Mouse (Mus musculus): ENCODE data around the gene Wdtc1. TPM values are rescaled to one million over a fixed set of nuclear protein-coding genes. Genes with fewer than 3 reads are reported as not detected.

Gene Wdtc1
- polyA plus RNA-seq, 1 experiment from 2014 or later, result 11.9 TPM

DNA sequence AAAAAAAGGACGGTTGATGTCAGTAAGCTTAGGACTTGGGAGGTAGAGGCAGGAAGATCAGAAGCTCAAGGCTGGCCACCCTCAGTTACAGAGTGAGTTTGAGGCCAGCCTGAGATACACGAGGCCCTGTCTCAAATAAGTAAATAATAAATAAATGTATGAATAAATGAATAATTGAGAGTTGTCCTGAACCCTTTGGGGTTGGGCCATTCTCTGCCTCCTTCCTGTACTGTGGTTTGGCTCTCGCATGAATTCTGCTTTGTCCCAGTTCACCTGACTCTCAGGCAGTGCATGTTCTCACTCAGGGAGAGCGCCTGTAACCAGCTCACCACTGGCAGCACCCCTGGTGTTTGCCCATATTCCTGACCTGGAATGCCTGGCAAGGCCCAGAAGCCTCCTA, 20.7 kb upstream of the Wdtc1 start:
- ATAC-seq (ENCODE audit: extremely low read depth, insufficient number of reproducible peaks, low FRiP score, low TSS enrichment), result no peak
- Histone ChIP-seq H3K4me2 (no peak overlapping the region), H3K9ac (no peak overlapping the region; the same call in 1 of the 2 replicates), H3K36me3 (peaks cover 3% of the 10 kb centered on the region; the same call in 1 of the 2 replicates), H3K9me3 (no peaks in the 10 kb centered on the region), H3K4me3 (no peak overlapping the region), H3K27ac (replicated peaks) (no peak overlapping the region), H3K27me3 (replicated peaks) (no peaks in the 10 kb centered on the region), H3K4me1 (peaks cover 85% of the 10 kb centered on the region)
- 76% methylated on average over 4 of the region's 4 CpGs for WGBS

DNA sequence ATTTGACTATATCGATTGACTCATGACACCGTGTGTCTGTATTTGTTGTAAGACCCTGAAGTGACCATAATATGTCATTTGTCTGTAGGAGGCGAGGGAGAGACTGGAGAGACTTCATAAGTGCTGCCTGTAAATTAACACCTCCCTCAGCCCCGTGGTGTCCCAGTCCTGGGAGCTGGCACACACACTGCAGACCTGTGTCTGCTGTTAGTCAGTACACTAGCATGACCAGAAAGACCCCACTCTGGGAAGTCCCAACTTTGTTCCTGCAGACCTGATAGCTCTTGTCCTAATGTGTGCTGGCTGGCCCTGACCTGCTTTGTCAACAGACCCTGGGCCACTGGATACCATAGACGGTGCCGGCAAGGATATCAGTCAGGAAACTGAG, 19.0 kb upstream of the Wdtc1 start:
- H3K27me3 ChIP-seq (replicated peaks), result no peaks in the 10 kb centered on the region

GRCm38 (mm10) chr4:133371621-133372277, 18.5 kb upstream of the Wdtc1 start:
- Histone ChIP-seq H3K27ac (replicated peaks) (peak overlapping the region; percentile 71), H3K4me2 (peak overlapping the region; percentile 89), H3K9ac (peak overlapping the region; percentile 96), H3K36me3 (peaks cover 3% of the 10 kb centered on the region; the same call in 1 of the 2 replicates), H3K9me3 (no peaks in the 10 kb centered on the region), H3K27me3 (replicated peaks) (no peaks in the 10 kb centered on the region), H3K4me1 (peaks cover 63% of the 10 kb centered on the region), H3K4me3 (peak overlapping the region; percentile 88)
- 49% methylated on average over 7 of the region's 7 CpGs for WGBS
- no peak for ATAC-seq (ENCODE audit: extremely low read depth, insufficient number of reproducible peaks, low FRiP score, low TSS enrichment)

More for the DNA sequence above, 19.0 kb upstream of the Wdtc1 start:
- H3K4me3 ChIP-seq, result peak overlapping the region; percentile 88
- 39% methylated on average over 6 of the region's 6 CpGs for WGBS
- ATAC-seq (ENCODE audit: extremely low read depth, insufficient number of reproducible peaks, low FRiP score, low TSS enrichment), result no peak
- H3K27ac ChIP-seq (replicated peaks), result peak overlapping the region; percentile 71
- peaks cover 3% of the 10 kb centered on the region; the same call in 1 of the 2 replicates for H3K36me3 ChIP-seq
- peaks cover 68% of the 10 kb centered on the region for H3K4me1 ChIP-seq
- H3K4me2 ChIP-seq, result peak overlapping the region; percentile 89
- H3K9me3 ChIP-seq, result no peaks in the 10 kb centered on the region
- peak overlapping the region; percentile 96 for H3K9ac ChIP-seq

GRCm38 (mm10) chr4:133370298-133371274, 17.3 kb upstream of the Wdtc1 start:
- Histone ChIP-seq H3K4me2 (peak overlapping the region; percentile 89), H3K27me3 (replicated peaks) (no peaks in the 10 kb centered on the region), H3K4me3 (peak overlapping the region; percentile 88), H3K9me3 (no peaks in the 10 kb centered on the region), H3K4me1 (peaks cover 51% of the 10 kb centered on the region), H3K27ac (replicated peaks) (peak overlapping the region; percentile 88), H3K36me3 (peaks cover 3% of the 10 kb centered on the region; the same call in 1 of the 2 replicates), H3K9ac (peak overlapping the region; percentile 96)
- WGBS, result 64% methylated on average over 22 of the region's 22 CpGs
- ATAC-seq (ENCODE audit: extremely low read depth, insufficient number of reproducible peaks, low FRiP score, low TSS enrichment), result no peak

DNA sequence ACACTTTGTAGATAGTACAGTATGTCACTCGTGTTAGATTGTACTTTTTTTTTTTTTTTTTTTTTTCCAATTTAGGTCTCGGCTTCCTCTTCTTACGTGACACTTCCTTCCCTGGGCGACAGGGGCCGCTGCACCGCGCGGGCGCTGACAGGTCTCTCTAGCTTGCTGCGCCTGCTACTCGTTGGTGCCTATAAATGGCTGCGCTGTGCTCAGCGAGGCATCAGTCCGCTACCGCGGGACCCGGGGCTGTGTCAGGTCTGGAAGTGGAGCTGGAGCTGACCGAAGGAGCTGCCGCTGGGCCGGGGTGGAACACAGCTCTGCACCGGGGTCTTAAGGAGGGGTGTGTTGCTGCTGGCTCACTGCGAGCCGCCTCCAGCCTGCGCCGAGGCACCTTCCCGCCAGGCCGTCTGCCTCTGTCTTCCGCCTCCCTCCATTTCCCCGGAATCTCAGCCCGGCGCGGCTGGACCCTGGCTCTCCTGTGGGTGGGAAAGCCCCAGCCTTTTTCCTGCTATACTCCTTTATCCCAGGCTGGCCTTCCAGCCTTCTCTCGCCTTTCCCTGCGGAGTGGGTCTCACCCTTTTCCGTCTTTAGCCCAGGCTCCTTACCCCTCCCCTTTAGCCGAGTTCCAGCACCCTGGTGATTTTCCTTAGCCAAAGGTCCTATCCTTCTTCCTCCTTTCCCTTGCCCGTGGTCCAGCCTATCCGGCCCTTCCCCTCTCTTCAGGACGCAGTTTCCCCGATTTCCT, 16.4 kb upstream of the Wdtc1 start, which contains the start of gene Slc9a1:
Slc9a1 (plus strand) TSS at position 154 of the 745 bp plus-strand sequence.
- under 1% methylated on average over 40 of the region's 40 CpGs for WGBS

GRCm38 (mm10) chr4:133354641-133355040, 1.4 kb upstream of the Wdtc1 start:
- Histone ChIP-seq H3K9me3 (no peaks in the 10 kb centered on the region), H3K4me1 (no peaks in the 10 kb centered on the region)
- ATAC-seq (ENCODE audit: extremely low read depth, insufficient number of reproducible peaks, low FRiP score, low TSS enrichment), result no peak

More for the DNA sequence above, 16.4 kb upstream of the Wdtc1 start, which contains the start of gene Slc9a1:
- ATAC-seq (ENCODE audit: extremely low read depth, insufficient number of reproducible peaks, low FRiP score, low TSS enrichment), result peak; percentile 85
- peak within 1 kb of the TSS; percentile 96 for H3K9ac ChIP-seq
- no peaks in the 10 kb centered on the region for H3K9me3 ChIP-seq
- peak within 1 kb of the TSS; percentile 89 for H3K4me2 ChIP-seq
- H3K4me3 ChIP-seq, result peak within 1 kb of the TSS; percentile 88
- H3K27ac ChIP-seq (replicated peaks), result peak within 1 kb of the TSS; percentile 88
- no peaks in the 10 kb centered on the region for H3K36me3 ChIP-seq
- H3K4me1 ChIP-seq, result peaks cover 45% of the 10 kb centered on the region
- H3K27me3 ChIP-seq (replicated peaks), result no peaks in the 10 kb centered on the region

GRCm38 (mm10) chr4:133352797-133353196, 484 bp downstream of the Wdtc1 start:
- Histone ChIP-seq H3K4me1 (no peaks in the 10 kb centered on the region), H3K4me3 (no peak overlapping the region), H3K9ac (no peak overlapping the region), H3K4me2 (no peak overlapping the region), H3K36me3 (no peaks in the 10 kb centered on the region), H3K27ac (replicated peaks) (no peak overlapping the region), H3K9me3 (no peaks in the 10 kb centered on the region), H3K27me3 (replicated peaks) (no peaks in the 10 kb centered on the region)
- 61% methylated on average over 10 of the region's 10 CpGs for WGBS
- no peak for ATAC-seq (ENCODE audit: extremely low read depth, insufficient number of reproducible peaks, low FRiP score, low TSS enrichment)

More at GRCm38 (mm10) chr4:133354641-133355040, 1.4 kb upstream of the Wdtc1 start:
- Histone ChIP-seq H3K36me3 (no peaks in the 10 kb centered on the region), H3K4me2 (no peak overlapping the region), H3K4me3 (no peak overlapping the region), H3K27me3 (replicated peaks) (no peaks in the 10 kb centered on the region), H3K9ac (no peak overlapping the region), H3K27ac (replicated peaks) (no peak overlapping the region)
- WGBS, result 87% methylated on average over 6 of the region's 6 CpGs

DNA sequence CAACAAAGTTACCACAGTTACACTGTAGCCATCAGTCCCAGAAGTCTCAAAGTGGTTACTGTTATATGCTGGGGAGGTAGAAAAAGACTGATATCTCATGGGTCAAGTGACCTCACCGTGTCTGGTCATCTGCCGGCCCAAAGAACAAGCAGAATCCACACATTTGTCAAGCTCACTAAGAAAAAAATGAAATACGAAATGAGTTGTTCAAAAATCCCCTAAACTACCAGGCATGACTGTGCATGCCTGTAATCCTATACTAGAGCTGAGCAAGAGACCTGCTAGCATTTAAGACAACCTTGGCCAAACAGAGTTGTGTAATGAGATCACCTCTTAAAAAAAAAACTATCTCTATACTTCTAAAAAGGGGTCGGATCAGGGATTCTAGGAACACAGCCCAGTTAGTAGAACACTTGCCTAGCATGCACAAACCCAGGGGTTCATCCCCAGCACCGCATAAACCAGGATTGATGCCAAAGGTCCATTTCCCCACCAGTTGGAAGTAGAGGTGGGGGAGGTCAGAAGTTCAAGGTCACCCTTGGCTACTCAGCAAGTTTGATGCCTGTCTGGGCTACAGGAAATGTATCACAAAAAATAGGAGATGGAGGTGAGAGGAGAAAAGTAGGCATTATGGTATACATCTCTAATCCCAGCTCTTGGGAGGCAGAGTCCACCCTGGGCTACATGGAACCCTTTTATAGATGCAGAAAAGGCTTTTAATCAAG, 5.1 kb downstream of the Wdtc1 start:
- Histone ChIP-seq H3K36me3 (no peaks in the 10 kb centered on the region), H3K9ac (no peak overlapping the region), H3K4me2 (no peak overlapping the region), H3K9me3 (no peaks in the 10 kb centered on the region), H3K4me3 (no peak overlapping the region), H3K4me1 (no peaks in the 10 kb centered on the region), H3K27ac (replicated peaks) (no peak overlapping the region), H3K27me3 (replicated peaks) (no peaks in the 10 kb centered on the region)
- whole genome bisulfite sequencing, result 74% methylated on average over 5 of the region's 5 CpGs
- no peak for ATAC-seq (ENCODE audit: extremely low read depth, insufficient number of reproducible peaks, low FRiP score, low TSS enrichment)

DNA sequence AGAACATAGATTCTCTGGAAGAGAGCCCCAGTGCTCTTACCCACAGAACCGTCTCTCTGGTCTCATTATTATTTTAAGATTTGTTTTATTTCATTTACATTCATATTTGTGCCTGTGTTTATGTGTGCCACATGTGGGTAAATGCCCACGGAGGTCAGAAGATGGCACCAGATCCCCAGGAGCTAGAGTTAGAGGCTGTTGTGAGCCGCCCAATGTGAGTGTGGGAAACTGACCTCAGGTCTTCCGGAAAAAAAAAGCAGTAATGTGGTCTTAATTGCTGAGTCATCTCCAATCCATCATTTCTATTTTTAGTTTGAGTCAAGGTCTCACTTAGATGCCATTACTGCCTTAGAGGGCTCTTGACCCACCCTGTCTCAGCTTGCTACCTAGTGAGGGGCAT, 5.7 kb downstream of the Wdtc1 start:
- peaks cover 6% of the 10 kb centered on the region; the same call in 1 of the 2 replicates for H3K27me3 ChIP-seq (replicated peaks)
- no peaks in the 10 kb centered on the region for H3K9me3 ChIP-seq
- H3K27ac ChIP-seq (replicated peaks), result no peak overlapping the region
- H3K4me3 ChIP-seq, result no peak overlapping the region
- no peak for ATAC-seq (ENCODE audit: extremely low read depth, insufficient number of reproducible peaks, low FRiP score, low TSS enrichment)
- no peak overlapping the region for H3K9ac ChIP-seq
- WGBS, result 64% methylated on average over 4 of the region's 4 CpGs
- no peak overlapping the region for H3K4me2 ChIP-seq
- no peaks in the 10 kb centered on the region for H3K4me1 ChIP-seq
- no peaks in the 10 kb centered on the region for H3K36me3 ChIP-seq

DNA sequence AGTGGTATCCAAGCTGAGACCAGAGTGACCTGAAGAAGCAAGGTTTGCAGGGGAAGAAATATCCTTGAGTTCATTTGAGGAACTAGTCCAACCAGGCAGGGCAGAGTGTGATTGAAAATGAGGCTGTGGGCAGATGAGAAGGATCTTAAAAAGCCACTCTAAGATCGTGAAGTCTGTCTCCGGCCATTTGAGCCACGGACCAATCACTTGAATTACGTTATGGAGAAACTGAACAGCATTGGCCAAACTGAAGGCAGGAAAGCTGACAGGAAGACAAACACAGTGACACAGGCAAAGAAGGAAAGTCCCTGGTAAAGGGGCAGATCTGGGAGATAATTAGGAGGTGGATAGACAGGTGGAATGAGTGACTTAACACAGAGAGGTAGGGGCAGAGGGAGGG, 6.7 kb downstream of the Wdtc1 start:
- no peak overlapping the region for H3K9ac ChIP-seq
- no peaks in the 10 kb centered on the region for H3K9me3 ChIP-seq
- no peak overlapping the region for H3K27ac ChIP-seq (replicated peaks)
- no peak overlapping the region for H3K4me3 ChIP-seq
- no peaks in the 10 kb centered on the region for H3K36me3 ChIP-seq
- WGBS, result 59% methylated on average over 4 of the region's 4 CpGs
- no peak for ATAC-seq (ENCODE audit: extremely low read depth, insufficient number of reproducible peaks, low FRiP score, low TSS enrichment)
- H3K4me2 ChIP-seq, result no peak overlapping the region
- H3K4me1 ChIP-seq, result no peaks in the 10 kb centered on the region
- H3K27me3 ChIP-seq (replicated peaks), result peaks cover 11% of the 10 kb centered on the region; the same call in 1 of the 2 replicates
